Mouse (Mus musculus): ENCODE data around the gene Dnajc11. TPM values are rescaled to one million over a fixed set of nuclear protein-coding genes. Genes with fewer than 3 reads are reported as not detected.

Gene Dnajc11
- total RNA-seq, 2 experiments from 2014 or later = 47.9 to 52.6 TPM

DNA sequence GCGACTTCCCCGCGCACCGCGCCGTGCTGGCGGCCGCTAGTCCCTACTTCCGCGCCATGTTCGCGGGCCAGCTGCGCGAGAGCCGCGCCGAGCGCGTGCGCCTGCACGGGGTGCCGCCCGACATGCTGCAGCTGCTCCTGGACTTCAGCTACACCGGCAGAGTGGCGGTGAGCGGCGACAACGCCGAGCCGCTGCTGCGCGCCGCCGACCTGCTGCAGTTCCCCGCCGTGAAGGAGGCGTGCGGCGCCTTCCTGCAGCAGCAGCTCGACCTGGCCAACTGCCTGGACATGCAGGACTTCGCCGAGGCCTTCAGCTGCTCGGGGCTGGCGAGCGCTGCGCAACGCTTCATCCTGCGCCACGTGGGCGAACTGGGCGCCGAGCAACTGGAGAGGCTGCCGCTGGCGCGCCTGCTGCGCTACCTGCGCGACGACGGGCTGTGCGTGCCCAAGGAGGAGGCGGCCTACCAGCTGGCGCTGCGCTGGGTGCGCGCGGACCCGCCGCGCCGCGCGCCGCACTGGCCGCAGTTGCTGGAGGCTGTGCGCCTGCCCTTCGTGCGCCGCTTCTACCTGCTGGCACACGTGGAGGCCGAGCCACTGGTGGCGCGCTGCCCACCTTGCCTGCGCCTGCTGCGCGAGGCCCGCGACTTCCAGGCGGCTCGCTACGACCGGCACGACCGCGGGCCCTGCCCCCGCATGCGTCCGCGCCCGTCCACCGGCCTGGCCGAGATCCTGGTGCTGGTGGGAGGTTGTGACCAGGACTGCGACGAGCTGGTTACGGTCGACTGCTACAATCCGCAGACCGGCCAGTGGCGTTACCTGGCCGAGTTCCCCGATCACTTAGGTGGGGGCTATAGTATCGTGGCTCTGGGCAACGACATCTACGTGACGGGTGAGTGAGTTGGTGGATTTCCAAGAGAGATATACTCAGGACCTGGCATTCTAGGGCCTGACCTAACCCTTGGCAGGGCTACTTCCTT lies 75.9 kb downstream of the Dnajc11 start:
- peak; percentile 74 for DNase-seq (ENCODE audit: low spot score)

DNA sequence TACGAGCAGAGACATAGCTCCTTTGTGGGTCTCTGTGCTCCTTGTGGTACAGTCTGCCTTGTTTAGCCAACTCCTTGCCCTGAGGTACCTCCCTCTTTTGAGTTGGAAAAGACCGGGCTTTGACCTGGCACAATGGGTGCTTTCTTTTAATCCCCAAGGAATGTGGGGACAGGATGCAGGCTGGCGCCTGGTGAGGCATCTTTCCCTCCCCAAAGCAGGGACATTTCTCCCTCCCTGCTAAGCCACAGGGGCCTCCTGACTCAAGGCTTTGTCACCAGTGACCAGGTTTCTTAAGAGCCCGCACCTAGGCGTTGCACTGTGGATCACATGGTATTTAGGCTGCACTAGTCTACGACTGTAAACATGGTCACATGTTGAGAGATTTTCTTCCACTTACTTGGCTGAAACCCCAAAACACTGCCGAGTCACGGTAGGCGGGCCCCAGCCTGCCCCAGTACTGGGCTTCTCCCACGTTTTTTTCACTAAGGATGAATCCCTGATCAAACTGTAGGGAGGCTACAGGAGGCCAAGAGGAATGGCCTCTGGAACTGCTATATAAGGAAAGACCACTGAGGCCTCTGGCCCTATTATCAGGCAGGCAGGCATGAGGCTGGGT lies 76.7 kb downstream of the Dnajc11 start:
- DNase-seq (ENCODE audit: low spot score) = peak; percentile 76

GRCm38 (mm10) chr4:152010707-152011134 lies 77.2 kb downstream of the Dnajc11 start:
- peak; percentile 52 for DNase-seq (ENCODE audit: low spot score)

DNA sequence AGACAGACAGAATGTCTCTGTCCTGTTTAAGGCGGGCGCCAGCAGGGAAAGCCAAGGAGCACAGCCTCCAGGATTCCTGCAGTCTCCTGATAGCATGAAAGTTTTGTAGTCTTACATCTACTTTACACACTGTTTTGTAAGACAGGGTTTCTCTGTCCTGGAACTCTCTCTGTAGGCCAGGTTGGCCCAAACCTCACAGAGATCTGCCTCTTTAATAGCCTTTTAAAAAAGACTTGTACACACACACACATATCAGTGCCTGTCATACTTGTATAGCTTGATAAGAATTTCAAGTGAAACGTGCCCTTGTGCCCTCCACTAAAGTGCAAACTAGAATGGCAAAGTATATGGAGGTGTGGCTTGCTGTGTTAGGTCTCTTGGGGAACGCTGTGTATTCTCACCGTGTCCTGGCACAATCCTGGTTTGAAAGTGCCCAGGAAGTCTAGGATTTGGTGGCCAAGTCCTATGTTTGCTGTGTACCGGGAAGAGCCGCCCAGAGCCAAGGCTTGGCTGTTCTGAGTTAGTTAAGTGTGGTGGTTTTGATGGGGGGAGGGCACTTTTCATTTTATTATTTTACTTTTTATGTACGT lies 77.8 kb downstream of the Dnajc11 start:
- no peak for DNase-seq (ENCODE audit: low spot score)

DNA sequence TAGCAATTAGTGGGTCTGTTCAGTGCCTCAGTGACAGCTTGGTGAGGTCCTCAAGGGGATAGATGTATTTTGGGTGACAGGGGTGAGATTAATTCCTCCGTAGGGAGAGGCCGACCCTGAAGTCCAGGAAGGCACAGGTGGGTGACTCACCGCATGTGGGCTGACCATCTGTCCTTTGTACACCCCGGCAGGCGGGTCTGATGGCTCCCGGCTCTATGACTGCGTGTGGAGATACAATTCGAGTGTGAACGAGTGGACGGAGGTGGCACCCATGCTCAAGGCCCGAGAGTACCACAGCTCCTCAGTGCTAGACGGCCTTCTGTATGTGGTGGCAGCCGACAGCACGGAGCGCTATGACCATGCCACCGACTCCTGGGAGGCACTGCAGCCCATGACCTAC lies 78.6 kb downstream of the Dnajc11 start:
- DNase-seq (ENCODE audit: low spot score) = no peak

- peak; percentile 74 for DNase-seq (ENCODE audit: low spot score)
Observed at GRCm38 (mm10) chr4:152013036-152013813, 79.7 kb downstream of the Dnajc11 start.

- no peak for DNase-seq (ENCODE audit: low spot score)
Observed at GRCm38 (mm10) chr4:152019073-152019472, 85.6 kb downstream of the Dnajc11 start.

GRCm38 (mm10) chr4:152020024-152020423 lies 86.5 kb downstream of the Dnajc11 start:
- DNase-seq (ENCODE audit: low spot score) = no peak

DNA sequence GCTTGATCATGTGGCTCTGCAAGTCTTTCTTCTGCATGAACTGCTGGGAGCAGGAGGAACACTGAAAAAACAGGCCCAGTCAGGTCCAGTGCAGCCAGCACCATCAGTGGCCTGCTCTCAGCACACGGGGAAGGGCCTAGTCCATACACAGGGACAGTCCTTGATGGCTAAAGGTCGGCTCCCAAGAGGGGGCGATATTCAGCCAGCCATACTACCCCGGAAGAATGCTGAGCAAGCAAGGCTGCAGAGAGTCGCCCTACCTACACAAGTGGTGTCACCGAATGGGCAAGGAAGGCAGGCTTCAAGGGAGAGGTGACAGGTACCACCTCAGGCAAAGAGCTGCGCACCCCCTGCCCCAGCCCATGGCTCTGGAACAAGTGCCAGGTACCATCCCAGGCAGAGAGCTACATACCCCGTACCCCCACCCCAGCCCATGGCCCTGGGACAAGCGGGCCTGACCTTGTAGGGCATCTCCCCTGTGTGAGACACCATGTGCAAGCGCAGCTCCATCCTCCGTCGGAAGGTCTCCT lies 88.1 kb downstream of the Dnajc11 start:
- DNase-seq (ENCODE audit: low spot score) = no peak

DNA sequence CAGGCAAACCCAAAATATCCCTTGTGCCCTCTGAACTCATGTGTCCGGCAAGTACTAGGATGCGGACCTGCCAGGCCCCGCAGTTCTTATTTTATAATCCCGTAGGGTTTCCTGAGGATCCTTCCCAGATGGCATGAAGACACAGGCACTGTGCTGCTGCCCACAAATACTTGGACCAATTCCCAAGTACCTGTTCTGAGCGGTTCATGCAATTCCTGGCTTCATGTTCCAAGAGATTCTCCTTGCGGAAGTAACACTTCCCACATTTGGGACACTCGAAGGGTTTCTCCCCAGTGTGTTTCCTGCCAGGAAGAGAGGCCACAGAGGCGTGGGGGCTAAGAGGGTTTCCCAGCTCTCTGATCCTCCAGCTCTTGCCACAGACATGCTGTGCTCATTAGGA lies 89.0 kb downstream of the Dnajc11 start:
- DNase-seq (ENCODE audit: low spot score) = no peak

- DNase-seq (ENCODE audit: low spot score) = no peak
Observed at GRCm38 (mm10) chr4:152024525-152024924, 91.0 kb downstream of the Dnajc11 start.

- DNase-seq (ENCODE audit: low spot score) = no peak
Observed at GRCm38 (mm10) chr4:152026751-152027508, 93.4 kb downstream of the Dnajc11 start.

DNA sequence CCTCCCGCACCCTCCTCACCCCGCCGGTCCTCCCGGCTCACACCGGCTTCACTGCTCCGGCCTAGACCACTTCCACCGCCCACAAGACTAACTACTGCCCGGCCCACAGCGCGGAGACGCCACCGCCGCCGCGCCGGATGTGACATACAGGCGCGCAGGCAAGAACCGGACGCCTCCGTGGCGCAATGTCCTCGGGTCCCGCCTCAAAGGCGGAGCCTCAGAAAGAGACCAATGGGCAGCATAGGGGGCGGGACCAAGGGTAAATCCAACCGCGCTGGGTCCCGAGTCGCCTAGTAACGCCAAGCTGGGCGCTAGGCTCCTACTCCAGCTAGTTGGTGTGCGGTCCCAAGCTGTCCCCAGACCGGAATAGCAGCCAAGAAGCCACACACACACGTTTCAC lies 94.0 kb downstream of the Dnajc11 start, which contains the start of gene Zbtb48:
Gene Zbtb48, minus strand, starts transcription at position 148 of the 400 bp plus-strand sequence.
- DNase-seq (ENCODE audit: low spot score) = peak; percentile 97

DNA sequence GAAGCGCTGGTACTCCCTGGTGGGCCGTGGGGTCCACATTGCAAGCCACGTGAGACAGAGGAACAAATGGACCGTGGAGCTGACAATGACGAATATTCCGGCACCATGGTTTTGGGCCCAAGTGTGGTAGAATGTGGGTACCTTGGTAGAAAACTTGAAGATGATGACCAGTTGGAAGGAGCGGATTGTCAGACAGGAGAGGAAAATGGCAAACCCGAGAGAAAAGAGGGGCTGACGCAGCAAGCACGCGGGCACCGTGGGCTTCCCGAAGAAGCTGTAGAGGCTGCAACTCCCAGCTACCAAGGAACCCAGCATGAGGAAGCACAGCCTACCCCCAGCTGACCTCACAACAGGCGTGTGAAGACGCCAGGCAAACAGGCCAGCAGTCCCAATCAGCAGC lies 95.0 kb downstream of the Dnajc11 start:
- DNase-seq (ENCODE audit: low spot score) = no peak

- DNase-seq (ENCODE audit: low spot score) = no peak
Observed at GRCm38 (mm10) chr4:152029087-152029486, 95.6 kb downstream of the Dnajc11 start.

GRCm38 (mm10) chr4:152029997-152030396 lies 96.5 kb downstream of the Dnajc11 start:
- DNase-seq (ENCODE audit: low spot score) = no peak
